ENCODE assay signal across 1 mouse cellular context in genomic region chr8:123113908-123114469, GRCm38 (mm10).
TF ChIP-seq lines count a peak whose summit lies in the region.

No protein-coding gene starts in this region.

TF ChIP-seq in MEL, 35 proteins besides CTCF, POLR2A, EP300 and RAD21:
- TF ChIP-seq ELF1 (IDR thresholded peaks at IDR 0.05; ENCODE audit: low read depth, low read length) = no peak
- 0 out of 2 replicates have a peak, but pooled peaks have one; percentile 27 for TF ChIP-seq GABPA (IDR thresholded peaks at IDR 0.05; ENCODE audit: low read depth, low read length)
- TF ChIP-seq ZKSCAN1 (IDR thresholded peaks at IDR 0.05; ENCODE audit: low read depth, low read length) = no peak
- TF ChIP-seq HCFC1 (IDR thresholded peaks at IDR 0.05; ENCODE audit: low read depth, low read length) = no peak
- 0 out of 2 replicates have a peak, but pooled peaks have one; percentile 16 for TF ChIP-seq KAT2A (conservative IDR thresholded peaks at IDR 0.05; ENCODE audit: low read depth, low read length)
- TF ChIP-seq NELFE (IDR thresholded peaks at IDR 0.05; ENCODE audit: low read depth, low read length) = no peak
- no peak for TF ChIP-seq UBTF (IDR thresholded peaks at IDR 0.05; ENCODE audit: borderline replicate concordance, insufficient read depth, low read depth, low read length)
- peak; percentile 54 for TF ChIP-seq RCOR1 (IDR thresholded peaks at IDR 0.05; ENCODE audit: low read depth, low read length)
- peak; percentile 83 for TF ChIP-seq GATA1 (IDR thresholded peaks at IDR 0.05; ENCODE audit: low read depth, low read length)
- TF ChIP-seq ZNF384 (IDR thresholded peaks at IDR 0.05; ENCODE audit: low read depth, low read length) = peak; percentile 80
- no peak for TF ChIP-seq POLR2AphosphoS5 (IDR thresholded peaks at IDR 0.05; ENCODE audit: borderline replicate concordance, low read depth, low read length)
- no peak for TF ChIP-seq TBP (IDR thresholded peaks at IDR 0.05; ENCODE audit: low read depth, low read length)
- peak; percentile 28; the same call in 1 of the 2 replicates for TF ChIP-seq ZC3H11A (IDR thresholded peaks at IDR 0.05; ENCODE audit: low read depth, low read length)
- TF ChIP-seq USF1 (IDR thresholded peaks at IDR 0.05; ENCODE audit: low read depth, low read length) = no peak
- TF ChIP-seq POLR2AphosphoS2 (IDR thresholded peaks at IDR 0.05; ENCODE audit: low read length) = no peak
- peak; percentile 51; the same call in 1 of the 2 replicates for TF ChIP-seq MXI1 (IDR thresholded peaks at IDR 0.05; ENCODE audit: low read depth, low read length)
- TF ChIP-seq MEF2A (IDR thresholded peaks at IDR 0.05; ENCODE audit: extremely low read depth, insufficient replicate concordance, low read depth, low read length, poor library complexity, severe bottlenecking) = no peak
- no peak for TF ChIP-seq CHD2 (IDR thresholded peaks at IDR 0.05; ENCODE audit: low read length)
- no peak for TF ChIP-seq MYB (IDR thresholded peaks at IDR 0.05; ENCODE audit: low read depth, low read length)
- no peak for TF ChIP-seq USF2 (IDR thresholded peaks at IDR 0.05; ENCODE audit: borderline replicate concordance in 1 of 2, insufficient read depth in 1 of 2, low read depth in 1 of 2, low read length in 2 of 2)
- no peak for TF ChIP-seq NRF1 (IDR thresholded peaks at IDR 0.05; ENCODE audit: insufficient read depth, low read depth, low read length, poor library complexity, severe bottlenecking)
- 0 out of 2 replicates have a peak, but pooled peaks have one; percentile 23 for TF ChIP-seq MAX (IDR thresholded peaks at IDR 0.05; ENCODE audit: low read length)
- TF ChIP-seq BHLHE40 (IDR thresholded peaks at IDR 0.05; ENCODE audit: borderline replicate concordance, low read depth, low read length) = no peak
- 0 out of 2 replicates have a peak, but pooled peaks have one; percentile 16 for TF ChIP-seq MYC (IDR thresholded peaks at IDR 0.05; ENCODE audit: low read depth, low read length)
- no peak for TF ChIP-seq TAL1 (IDR thresholded peaks at IDR 0.05; ENCODE audit: low read length)
- peak; percentile 78 for TF ChIP-seq ETS1 (IDR thresholded peaks at IDR 0.05; ENCODE audit: low read depth, low read length)
- peak; percentile 67 for TF ChIP-seq TCF12 (IDR thresholded peaks at IDR 0.05; ENCODE audit: low read depth, low read length)
- no peak for TF ChIP-seq ZMIZ1 (IDR thresholded peaks at IDR 0.05; ENCODE audit: low read depth, low read length)
- TF ChIP-seq E2F4 (IDR thresholded peaks at IDR 0.05; ENCODE audit: borderline replicate concordance, low read depth, low read length) = no peak
- TF ChIP-seq JUND (IDR thresholded peaks at IDR 0.05; ENCODE audit: low read depth, low read length) = peak; percentile 92
- no peak for TF ChIP-seq MAZ (IDR thresholded peaks at IDR 0.05; ENCODE audit: low read depth, low read length)
- no peak for TF ChIP-seq MAFK (IDR thresholded peaks at IDR 0.05; ENCODE audit: borderline replicate concordance, low read depth, low read length)
- TF ChIP-seq CHD1 (IDR thresholded peaks at IDR 0.05; ENCODE audit: low read depth, low read length) = no peak
- TF ChIP-seq SIN3A (IDR thresholded peaks at IDR 0.05; ENCODE audit: low read length) = peak; percentile 67
- peak; percentile 49 for TF ChIP-seq SMC3 (IDR thresholded peaks at IDR 0.05; ENCODE audit: low read depth, low read length)
